ENCODE assay signal across 8 mouse cellular contexts in the genomic region with DNA sequence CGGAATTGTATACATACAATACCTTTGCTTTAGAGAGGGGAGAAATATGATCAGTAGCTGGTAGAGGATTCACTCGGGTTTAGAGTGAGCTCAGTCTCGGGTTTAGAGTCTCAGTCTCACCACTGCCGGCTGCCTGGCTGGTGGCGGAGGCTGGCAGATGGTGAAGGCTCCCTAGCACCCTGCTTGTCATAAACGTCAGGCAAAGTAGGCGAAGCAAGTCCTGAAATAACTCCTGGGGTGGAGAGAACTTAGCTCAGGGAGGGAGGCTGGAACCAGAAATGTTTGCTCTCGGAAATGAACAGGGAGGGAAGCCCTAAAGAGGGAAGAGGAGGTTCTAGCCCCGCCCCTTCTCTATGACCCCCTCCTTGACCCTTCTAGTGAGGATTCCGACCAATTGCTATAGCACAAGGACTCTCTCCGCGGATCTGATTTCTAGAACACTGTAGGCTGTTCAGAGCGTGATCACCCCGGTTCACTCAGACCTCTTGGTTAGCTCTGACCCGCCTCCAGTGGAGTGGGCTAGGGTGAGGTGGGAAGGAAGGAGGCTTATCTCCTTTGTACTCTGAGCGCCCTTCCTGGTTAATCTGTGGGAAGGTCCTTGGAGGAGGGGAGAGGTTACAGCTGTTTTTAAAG. TPM values are rescaled to one million over a fixed set of nuclear protein-coding genes. Genes with fewer than 3 reads are reported as not detected.
A peak's percentile ranks its signal among the peaks of the same experiment; 100 is the strongest.
DNase-seq lines count a peak whose midpoint lies in the region; ATAC-seq lines count a peak whose summit lies in the region.

No protein-coding gene starts in this region.

- peak overlapping the region; percentile 95 for H3K27ac ChIP-seq in brown adipose tissue, adult 24 weeks (replicated peaks; ENCODE audit: low read depth, low read length)
- H3K27ac ChIP-seq in heart, embryonic 10.5 days = peak overlapping the region; percentile 86

- H3K4me3 ChIP-seq in brown adipose tissue, adult 24 weeks (ENCODE audit: insufficient read depth, low read depth, low read length) = peak overlapping the region; percentile 31
- H3K4me3 ChIP-seq in heart, embryonic 10.5 days = peak overlapping the region; percentile 34

- peak; percentile 23 for ATAC-seq in megakaryocyte progenitor cell, adult 5-6 weeks (replicated peaks; ENCODE audit: poor library complexity)

- 12% methylated on average over 16 of the region's 16 CpGs for WGBS in heart, embryonic 10.5 days

- no peaks in the 10 kb centered on the region for H3K9me3 ChIP-seq in heart, embryonic 10.5 days

- DNase-seq in adrenal gland, postnatal 14 days = peak; percentile 37
- DNase-seq in adrenal gland, postnatal 25 days = no peak
- DNase-seq in heart, embryonic 10.5 days (ENCODE audit: low spot score) = no peak
- peak; percentile 82 for DNase-seq in layer of hippocampus, adult 9-11 months
- DNase-seq in cerebellum, postnatal 36 days = no peak
- no peak for DNase-seq in T-cell, adult 2 months (ENCODE audit: low spot score)

- peaks cover 9% of the 10 kb centered on the region for H3K4me1 ChIP-seq in brown adipose tissue, adult 24 weeks (ENCODE audit: control insufficient read depth, insufficient read depth, insufficient read length, low read length)
- H3K4me1 ChIP-seq in heart, embryonic 10.5 days = peaks cover 53% of the 10 kb centered on the region

- H3K27me3 ChIP-seq in heart, embryonic 10.5 days (ENCODE audit: insufficient read depth, poor library complexity, severe bottlenecking) = no peaks in the 10 kb centered on the region

- no peaks in the 10 kb centered on the region for H3K36me3 ChIP-seq in heart, embryonic 10.5 days

RNA-seq across cellular contexts. Expression of gene Arl4d, which starts 7.8 kb away (rescaled TPM):
- total RNA-seq in adrenal gland, postnatal 14 days (2021) = 12.6 and 15.6 TPM in 2 replicates
- 5.9 and 8.9 TPM in 2 replicates for total RNA-seq in adrenal gland, postnatal 25 days (2021)
- polyA plus RNA-seq in brown adipose tissue, adult 24 weeks (2012; ENCODE audit: insufficient read depth, insufficient read length, missing spikeins) = 3.5 and 3.8 TPM in 2 replicates
- polyA plus RNA-seq in heart, embryonic 10.5 days (2016; fragmentation: Nextera tagmentation; extraction: Ambion mirVana) = 10.3 and 10.9 TPM in 2 replicates
- total RNA-seq in megakaryocyte progenitor cell, adult 5-6 weeks (2015) = 1.1 and 1.9 TPM in 2 replicates
- total RNA-seq in megakaryocyte progenitor cell, adult 5-6 weeks (2017) = 0.75 and 1.0 TPM in 2 replicates

RNA-seq across cellular contexts. Expression of gene Rdm1, which starts 46.1 kb away (rescaled TPM):
- 22.9 and 26.6 TPM in 2 replicates for total RNA-seq in adrenal gland, postnatal 14 days (2021)
- 29.9 and 37.3 TPM in 2 replicates for total RNA-seq in adrenal gland, postnatal 25 days (2021)
- 27.0 and 33.3 TPM in 2 replicates for polyA plus RNA-seq in brown adipose tissue, adult 24 weeks (2012; ENCODE audit: insufficient read depth, insufficient read length, missing spikeins)
- 24.0 and 26.8 TPM in 2 replicates for polyA plus RNA-seq in heart, embryonic 10.5 days (2016; fragmentation: Nextera tagmentation; extraction: Ambion mirVana)
- total RNA-seq in megakaryocyte progenitor cell, adult 5-6 weeks (2015) = 9.8 and 12.7 TPM in 2 replicates
- total RNA-seq in megakaryocyte progenitor cell, adult 5-6 weeks (2017) = 13.2 and 13.7 TPM in 2 replicates

RNA-seq across cellular contexts. Expression of gene Dhx8, which starts 59.6 kb away (rescaled TPM):
- 24.6 and 27.8 TPM in 2 replicates for total RNA-seq in adrenal gland, postnatal 14 days (2021)
- 28.0 TPM in 2 replicates for total RNA-seq in adrenal gland, postnatal 25 days (2021)
- polyA plus RNA-seq in brown adipose tissue, adult 24 weeks (2012; ENCODE audit: insufficient read depth, insufficient read length, missing spikeins) = 6.5 and 11.0 TPM in 2 replicates
- polyA plus RNA-seq in heart, embryonic 10.5 days (2016; fragmentation: Nextera tagmentation; extraction: Ambion mirVana) = 28.7 and 33.0 TPM in 2 replicates
- total RNA-seq in megakaryocyte progenitor cell, adult 5-6 weeks (2015) = 21.3 and 23.3 TPM in 2 replicates
- 26.1 and 33.5 TPM in 2 replicates for total RNA-seq in megakaryocyte progenitor cell, adult 5-6 weeks (2017)

Comparison
In these comparisons a context has a peak if more than half of its experiments do, and no peak if none do; other contexts are left out.
1. DNase-seq: peak in adrenal gland, postnatal 14 days (single experiment) and layer of hippocampus, adult 9-11 months (single experiment); none in adrenal gland, postnatal 25 days (single experiment), heart, embryonic 10.5 days (single experiment), cerebellum, postnatal 36 days (0 of 2) and T-cell, adult 2 months (single experiment).